Mouse (Mus musculus) megakaryocyte progenitor cell, adult 5-6 weeks (primary cell): ENCODE data around the gene Ptprn. TPM values are rescaled to one million over a fixed set of nuclear protein-coding genes. Genes with fewer than 3 reads are reported as not detected.
A peak's percentile ranks its signal among the peaks of the same experiment; 100 is the strongest.

Experiments
- ATAC-seq: replicated peaks from 2 replicates; pipeline ENCODE4 v1.8.0; 2016; ENCODE audit warnings: mild to moderate bottlenecking, moderate TSS enrichment, inconsistent platforms; ENCODE audit not compliant: poor library complexity
- total RNA-seq, 2 experiments: library from RNA; stranded (forward) in 1 of 2; stranded (reverse) in 1 of 2; fragments of 157-497, 149-512 nt in 1 of 2; fragments of 200-1000 nt in 1 of 2; gene quantifications; 2 replicates each; pipeline versions ENCODE4 v1.2.3 to v1.2.4; 2015 to 2017

Ptprn gene
- total RNA-seq (2015) (0.12 and 0.15 TPM in 2 replicates), total RNA-seq (2017) (0.10 TPM in 1 of 2 replicates, not detected in the other)

DNA sequence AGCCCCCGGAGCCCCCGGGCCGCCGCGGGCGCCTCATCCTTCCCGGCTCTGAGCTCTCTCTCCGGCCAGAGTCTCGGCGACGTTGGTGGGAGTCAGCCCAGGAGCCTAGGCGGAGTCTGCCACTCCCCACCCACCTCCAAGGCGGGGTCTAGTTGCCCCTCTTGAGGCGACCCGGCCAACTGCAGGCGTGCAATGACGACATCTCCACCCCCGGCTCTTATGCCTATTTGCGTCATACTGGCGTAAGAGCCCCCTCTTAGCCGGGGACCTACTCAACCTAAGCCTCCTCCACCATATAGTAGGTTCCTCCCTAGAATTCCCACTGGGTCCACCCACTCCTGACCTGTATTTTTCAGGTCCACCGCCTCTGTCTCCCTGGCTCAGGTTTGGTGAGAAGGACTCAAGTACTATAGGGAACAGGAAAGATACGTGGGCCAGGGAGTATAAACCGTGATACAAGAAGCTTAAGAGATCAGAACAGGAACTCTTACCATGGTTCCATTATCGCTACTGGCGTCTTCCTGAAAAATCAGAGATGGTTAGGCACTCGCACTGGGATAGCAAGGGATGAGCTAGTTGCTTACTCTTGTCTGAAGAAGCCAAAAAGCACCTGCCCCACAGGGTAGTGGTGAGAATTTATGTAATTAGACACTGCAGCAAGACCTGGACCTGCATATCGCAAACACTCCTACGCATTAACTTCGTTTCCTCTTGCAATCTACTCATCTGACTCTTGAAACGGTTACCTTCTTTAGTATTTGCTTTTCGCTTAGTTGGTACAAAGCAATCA is at the start of gene Ptprn:
Gene Ptprn (minus strand): TSS at position 412 of the 790 bp plus-strand sequence.
- ATAC-seq: no peak

DNA sequence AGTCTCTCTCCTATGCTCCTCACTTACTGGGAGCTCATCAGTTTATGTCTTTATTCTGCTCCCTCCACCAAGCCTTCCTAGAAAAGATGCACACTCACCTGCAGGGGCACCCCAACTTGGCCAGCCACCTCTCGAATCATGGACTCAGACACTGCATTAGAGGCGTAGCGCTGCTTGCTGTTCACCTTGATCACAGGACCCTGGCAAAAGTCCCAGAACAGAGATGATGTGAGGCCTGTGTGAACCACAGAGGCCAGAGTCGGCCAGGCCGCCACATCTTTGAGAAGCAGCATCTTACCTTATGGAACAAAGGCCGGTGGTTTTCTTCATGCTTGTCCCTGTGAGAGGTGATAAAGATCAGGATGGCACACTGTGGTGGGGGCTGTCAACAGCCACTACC is 47.4 kb upstream of the Ptprn start:
- ATAC-seq: no peak

DNA sequence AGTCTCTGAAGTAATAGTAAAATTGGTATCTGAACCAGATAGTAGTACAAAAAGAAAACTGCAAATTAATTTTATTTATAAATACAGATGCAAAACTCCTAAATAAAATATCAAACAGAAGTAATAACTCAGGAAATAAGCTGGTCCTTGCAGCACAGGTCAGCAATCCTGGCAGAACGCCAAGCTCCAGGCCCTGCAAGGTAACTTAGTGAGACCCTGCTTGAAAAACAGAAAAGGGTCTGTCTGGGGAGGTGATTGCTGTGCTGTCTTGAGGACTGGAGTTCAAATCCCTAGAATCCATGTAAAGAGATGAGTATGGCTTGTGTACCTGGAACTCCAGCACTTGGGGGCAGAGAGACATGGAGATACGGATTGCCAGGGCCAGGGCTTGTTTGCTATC is 40.4 kb upstream of the Ptprn start:
- no peak for ATAC-seq

DNA sequence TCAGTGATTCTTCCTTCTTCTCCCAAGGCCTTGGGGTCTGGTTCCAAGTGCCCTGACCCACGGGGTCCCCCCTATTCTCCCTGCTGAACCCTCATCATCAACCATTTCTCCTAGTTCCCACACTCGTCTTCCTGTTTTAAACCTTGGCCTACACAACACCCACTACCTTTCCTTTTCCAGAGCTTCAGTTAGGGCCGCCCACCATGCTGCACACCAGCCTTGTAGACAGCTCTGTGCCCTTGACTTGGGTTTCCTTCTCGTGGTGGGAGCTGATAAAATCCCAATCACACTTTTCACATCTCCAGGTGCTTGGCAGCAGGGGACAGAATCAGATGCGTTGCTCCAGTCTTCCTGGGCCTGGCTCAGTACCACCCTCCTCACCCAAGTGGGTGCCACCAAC is 30.0 kb upstream of the Ptprn start:
- no peak for ATAC-seq

DNA sequence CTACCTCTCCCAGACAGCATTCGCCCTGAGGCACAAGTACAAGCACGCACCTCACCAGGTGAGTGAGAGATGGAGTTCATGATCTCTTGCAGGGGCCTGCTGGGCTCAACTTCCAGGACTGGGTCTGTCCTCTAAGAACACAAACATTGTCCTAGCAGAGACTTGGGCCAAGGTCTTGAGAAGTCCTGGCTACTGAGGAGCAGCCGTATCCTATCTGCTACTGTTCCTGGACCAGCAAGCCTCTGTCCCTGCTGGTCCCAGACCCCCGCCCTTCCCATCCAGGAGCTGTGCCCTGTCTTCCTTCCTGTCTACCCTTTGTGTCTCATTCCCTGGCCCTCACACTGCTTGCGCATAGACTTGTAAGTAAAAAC is 29.0 kb upstream of the Ptprn start:
- no peak for ATAC-seq

DNA sequence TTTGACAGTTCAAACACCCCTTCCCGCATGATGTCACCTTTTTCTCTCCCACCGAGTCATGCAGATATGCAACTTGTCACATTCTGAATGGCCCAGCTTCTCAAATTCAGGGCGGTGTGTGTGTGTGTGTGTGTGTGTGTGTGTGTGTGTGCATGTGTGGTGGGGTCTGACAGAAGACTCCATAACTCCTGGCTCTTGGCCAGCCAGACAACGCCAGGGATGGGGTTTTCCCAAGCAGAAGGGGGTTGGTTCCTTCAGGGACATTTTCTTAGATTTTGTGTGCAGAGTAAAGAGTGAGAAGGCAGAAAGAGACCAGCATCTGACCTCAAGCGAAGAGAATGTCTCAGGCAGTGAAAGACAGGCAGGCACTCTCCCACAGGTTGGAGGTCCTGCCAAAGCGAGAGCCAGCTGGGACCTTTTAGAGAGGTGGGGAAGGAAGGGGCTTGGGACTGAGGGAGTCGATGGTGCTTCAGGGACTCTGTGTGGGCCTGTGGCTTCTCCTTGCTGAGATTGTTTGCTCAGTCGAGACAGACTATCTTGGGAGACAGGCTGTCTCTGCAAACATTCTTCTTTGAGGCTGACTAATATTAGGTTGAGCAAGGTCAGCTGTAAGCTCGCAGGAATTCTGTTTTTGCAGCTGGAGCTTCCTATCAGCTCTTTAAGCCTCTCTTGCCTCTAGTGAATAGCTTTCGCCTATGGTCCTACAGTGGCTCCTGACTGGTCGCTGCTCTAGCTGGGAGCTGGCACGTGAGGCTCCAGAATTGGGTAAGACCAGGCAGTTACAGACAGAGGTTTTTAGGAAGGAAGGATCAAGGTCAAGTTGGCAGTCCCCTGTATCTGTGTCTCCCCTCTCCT is 28.4 kb upstream of the Ptprn start:
- no peak for ATAC-seq

DNA sequence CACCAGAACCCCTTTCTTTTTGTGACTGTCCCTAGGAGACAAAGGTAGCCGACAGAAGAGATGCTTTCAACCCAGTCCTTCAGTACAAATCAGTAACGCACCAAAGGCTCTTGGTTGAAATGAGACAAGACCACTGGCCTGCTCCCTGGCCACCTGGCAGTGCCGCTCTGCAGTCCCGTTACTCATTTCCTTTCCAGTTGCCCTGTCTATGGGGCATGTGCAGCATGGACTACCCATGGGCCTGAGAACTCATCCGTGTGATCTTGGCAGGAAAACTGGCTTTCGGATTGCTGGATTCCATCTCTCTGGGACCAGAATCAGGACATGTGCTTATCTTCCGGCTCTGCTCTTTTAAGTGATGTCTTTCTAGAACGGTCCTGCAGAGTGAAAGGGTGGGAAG is 27.0 kb upstream of the Ptprn start:
- ATAC-seq: no peak

DNA sequence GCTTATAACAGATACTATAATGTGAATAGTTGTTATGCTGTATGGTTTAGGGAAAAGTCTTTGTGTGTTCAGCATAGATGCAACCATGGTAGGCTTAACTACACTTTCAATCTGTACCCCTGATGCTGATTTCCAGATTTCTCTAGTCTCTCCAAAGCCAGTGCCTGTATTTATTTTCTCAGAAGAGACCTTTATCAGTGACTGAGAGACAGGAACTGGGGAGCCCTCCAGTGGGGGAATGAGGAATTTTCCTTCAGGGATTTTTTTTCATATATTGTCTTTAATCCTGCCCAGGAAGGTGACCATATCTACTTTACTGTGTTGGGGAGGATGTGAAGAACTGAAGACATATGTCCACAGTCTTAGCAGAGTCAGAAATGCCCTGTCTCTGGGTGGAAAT is 26.3 kb upstream of the Ptprn start:
- ATAC-seq: peak; percentile 50; the same call in 1 of the 2 replicates

DNA sequence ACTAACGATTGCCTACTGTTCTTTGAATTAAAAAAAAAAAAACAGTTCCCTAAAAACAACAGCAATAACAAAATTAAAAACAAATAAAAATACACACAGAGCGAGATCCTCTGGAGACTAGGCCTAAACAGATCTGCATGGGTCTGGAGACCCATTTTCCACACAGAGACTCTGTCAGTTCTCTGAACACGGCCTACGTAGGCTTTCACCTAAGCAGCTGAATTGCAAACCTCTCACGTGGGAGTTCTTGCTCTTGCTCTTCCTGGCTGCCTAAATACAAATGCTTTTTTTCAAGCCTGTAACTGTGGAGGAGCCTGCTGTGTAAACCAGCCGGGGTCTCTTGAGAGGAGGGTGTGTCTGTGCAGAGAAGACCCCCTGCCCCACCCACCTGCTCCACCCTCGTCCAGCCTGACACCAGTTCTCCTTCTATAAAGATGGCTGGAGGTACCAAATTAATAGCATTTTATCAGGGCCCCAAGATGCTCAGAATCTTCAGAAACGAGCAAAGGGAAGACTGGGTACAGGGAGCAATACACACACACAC is 25.7 kb upstream of the Ptprn start:
- no peak for ATAC-seq

DNA sequence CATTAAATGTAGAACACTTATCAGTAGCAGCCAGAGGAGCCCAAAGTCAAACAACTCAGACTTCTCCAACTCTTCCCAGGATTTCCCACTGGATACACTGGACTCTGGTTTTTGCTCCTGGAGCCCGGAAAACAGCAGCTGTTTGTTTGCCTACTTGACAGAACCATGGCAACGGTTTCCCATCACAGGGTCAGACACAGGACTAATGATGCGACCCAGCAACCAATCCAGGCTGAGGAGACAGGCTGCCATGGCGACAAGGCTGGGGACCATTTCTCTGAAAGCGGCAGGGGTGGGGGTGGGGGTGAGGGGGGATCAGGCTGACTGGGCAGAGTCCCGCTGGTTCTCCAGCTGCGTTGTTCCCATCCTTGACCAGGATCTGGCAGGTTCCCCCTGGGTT is 25.1 kb upstream of the Ptprn start:
- no peak for ATAC-seq

DNA sequence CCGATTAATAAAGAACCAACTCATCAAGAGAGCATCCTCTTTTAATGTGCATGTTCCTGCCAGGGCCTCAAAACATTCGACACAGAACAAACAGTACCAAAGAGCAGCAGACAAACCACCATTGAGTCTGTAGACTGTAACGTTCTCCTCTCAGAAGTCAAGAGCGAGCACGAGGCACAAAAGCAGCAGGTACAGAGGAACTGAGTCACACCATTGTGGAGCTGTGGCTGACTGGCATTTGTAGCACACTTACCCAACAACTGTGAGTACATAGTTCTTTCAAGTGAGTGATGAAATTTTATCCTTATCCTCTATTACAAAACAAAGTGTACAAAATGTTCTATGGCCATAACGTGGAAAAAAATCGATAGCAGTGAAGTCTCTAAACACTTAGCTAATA is 20.6 kb upstream of the Ptprn start:
- no peak for ATAC-seq

DNA sequence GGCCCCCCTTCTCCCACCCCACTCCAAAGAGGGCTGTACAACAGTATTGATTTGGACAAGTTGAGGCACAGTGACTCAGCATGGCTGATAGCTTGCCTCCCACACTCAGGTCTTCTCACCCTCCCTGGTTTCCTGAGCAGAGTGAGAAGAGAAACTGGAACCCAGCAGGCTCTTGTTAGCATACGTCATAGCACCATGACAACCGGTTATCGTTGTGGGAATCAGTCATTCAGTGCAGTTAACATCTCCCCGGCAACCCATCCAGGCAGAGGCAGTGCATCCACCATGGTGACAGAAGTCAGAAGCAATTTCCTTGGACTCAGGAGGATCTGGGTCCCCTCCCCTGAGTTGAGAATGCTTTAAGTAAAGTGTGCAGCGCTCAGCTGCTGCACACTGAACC is 18.7 kb upstream of the Ptprn start:
- ATAC-seq: no peak

DNA sequence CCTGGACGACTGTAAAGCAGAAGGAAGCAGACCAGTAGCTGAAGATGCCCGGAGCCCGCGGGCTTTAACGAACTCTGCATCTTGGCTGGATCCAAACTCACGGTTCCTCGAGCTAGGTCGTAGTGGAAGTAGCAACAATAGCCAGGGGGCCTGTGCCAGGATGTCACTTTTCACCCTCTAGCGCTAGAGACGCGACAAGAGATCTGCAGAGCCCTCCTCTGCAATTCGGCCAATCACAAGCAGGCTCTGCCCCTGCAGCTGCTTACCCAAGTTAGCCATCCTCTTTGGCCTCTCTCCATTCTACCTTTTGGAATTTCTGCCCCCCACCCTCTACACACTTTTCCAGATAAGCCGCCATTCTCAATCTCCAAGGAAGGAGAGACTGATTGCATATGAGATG is 13.9 kb upstream of the Ptprn start, which contains the start of gene Resp18:
Gene Resp18 (minus strand): TSS at position 188 of the 400 bp plus-strand sequence.
- no peak for ATAC-seq

DNA sequence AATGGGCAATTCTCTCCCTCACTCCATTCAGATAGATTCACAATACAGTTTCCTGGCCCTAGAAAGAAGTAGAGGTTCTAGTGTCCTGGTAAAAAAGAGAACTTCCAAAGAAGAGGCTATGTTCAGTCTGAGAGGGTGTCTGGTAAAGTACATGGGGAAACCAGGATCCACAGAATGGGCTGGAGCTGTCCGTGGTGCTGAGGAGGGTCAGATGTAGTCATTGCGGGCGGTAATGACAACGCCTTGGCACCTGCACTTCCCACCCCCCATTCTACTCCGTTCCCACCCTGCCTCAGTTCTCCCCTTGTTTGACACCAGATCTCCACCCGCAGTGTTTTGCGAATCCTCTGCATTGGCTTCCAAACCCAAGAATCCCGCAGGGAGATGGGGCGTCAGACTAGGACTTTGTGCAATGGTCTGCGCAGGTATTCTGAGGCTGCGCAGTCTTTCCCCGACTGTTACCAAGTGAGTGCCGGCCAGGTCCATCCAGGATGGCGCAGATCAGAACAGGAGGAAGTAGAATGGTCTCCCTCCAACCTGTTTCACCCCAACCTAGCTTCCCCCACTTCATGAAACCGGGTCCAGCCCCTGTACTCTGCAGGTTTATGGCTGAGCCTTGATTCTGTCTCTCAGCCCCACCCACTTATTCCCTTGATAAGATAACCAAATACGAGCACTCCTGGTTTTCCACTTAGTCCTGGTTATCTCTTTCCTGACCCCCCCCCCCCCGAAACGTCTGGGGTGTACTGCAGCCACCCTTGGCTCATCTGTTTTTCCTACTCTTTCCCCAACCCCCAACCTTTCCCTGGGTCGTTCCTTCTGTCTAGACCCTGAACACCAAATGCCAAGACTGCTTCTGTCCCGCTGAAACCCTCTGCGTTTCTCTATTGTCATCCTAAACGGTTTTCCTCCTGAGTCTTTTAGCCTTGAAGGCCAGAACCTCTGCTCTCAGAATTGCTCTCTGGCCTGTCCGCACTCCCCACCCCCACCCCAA is 13.2 kb upstream of the Ptprn start:
- ATAC-seq: peak; percentile 73

DNA sequence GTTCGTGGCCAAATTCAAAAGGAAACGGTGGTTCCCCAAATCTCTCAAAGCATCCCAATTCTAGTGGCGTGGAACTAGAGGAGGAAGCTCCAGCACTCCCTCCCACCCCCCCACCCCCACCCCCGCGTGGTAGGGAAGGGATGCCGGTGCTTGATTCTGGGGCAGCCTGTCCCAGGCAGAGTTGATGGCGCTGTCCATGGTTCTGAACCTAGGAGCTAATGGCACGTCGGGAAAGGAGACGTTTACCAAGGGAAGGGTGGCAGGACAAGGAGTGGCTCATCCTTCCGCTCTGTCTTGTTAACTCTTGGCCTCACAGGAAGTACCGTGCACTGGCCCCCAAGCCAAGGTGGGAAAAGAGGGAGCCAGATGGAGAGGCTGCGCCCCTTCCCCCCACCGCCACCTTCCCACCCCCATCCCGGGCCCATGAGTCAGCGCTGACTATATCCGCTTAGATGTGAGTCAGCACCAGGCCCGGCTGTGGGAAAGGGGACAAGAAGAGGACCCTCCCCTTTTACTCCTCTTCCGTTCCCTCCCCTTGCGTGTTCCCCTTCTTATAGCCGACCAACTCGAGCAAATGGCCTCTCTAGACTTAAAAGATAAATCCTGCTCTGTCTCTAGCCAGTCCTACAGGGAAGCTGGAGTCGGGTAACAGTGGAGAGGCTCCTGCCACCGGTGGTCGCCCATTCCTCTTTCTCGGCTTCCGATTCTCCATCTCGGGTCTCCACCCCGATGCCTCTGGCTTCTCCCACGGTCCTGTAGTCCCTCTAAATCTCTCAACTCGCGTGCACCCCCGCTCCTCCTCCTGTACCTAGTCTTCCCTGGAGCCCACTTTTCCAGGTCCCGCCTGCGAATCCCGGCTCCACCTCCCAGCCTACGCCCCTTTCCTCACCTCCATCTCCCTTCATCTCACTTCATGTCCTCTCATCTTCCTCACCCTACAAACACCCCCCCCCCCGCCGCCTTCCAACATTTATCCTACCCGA is 1.0 kb downstream of the Ptprn start:
- peak; percentile 92 for ATAC-seq

DNA sequence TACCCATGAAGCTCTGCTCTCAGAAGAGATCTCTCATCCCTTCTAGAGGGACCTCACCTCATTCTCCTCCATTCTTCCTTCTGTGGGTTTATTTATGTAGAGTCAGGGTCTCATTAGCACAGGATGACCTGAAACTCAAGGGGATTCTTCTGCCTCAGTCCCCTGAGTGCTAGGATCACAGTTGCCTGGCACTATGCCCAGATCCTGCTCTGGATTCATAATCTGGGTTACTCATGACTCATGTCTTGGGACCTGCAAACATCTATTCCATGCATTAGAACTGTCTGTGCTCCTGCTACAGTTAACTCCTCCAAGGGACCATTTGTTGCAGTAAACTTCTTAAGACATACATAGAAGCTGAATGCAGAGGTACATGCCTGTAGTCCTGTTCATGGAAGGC is 3.0 kb downstream of the Ptprn start:
- ATAC-seq: no peak

DNA sequence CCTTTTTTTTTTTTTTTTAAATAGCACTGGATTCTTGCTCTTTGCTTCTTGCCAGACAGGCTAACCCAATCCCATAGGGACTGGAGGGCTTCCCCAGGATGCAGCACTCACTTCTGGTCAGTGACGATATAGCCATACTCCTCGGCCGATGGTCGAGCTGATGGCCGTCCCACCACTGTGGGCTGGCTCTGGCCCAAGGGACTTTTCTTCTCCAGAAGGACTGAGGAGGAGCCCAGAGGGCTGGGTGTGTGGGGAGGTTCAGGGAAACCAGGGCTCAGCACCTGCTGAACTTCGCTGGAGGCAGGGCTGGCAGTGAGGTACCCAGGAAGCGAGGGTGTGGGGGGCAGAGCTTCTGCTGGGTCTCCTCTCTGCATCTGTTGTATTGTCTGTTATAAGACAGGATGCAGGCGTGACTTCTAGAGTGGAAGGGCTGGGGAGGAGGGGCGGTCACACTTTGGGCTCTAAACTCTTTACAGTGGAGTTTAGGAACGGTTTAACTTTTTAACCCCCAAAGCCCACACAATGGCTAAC is 8.7 kb downstream of the Ptprn start:
- no peak for ATAC-seq

DNA sequence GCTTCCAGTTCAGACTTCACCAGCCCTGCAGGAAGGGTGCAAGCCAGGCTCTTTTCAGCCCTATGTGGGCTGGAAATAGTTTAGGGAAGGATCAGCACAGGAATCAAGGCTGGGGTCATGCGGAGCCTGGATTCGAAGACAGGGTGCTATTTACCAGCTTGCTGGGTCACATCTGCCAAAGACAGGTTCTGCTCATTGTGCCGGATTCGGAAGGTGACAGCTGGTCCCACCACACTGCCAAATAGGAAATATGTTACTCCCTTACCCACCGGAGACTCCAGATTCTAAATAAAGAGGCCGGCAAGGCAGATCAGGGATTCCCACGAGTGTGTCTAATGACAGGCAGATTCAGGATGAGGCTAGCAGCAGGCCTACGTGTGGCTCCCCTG is 9.7 kb downstream of the Ptprn start:
- no peak for ATAC-seq
